Mouse (Mus musculus) liver, embryonic 14 days (tissue): ENCODE measurements around the gene Odf3l2. TPM values are rescaled to one million over a fixed set of nuclear protein-coding genes. Genes with fewer than 3 reads are reported as not detected.

Experiments
- polyA plus RNA-seq: library from polyadenylated mRNA; depleted of rRNA; stranded (reverse); fragments of >200 nt; gene quantifications from 2 replicates; pipeline ENCODE4 v1.2.3, GENCODE M21; 2012; rRNA removed

Odf3l2 gene
- not detected in 2 replicates for polyA plus RNA-seq

DNA sequence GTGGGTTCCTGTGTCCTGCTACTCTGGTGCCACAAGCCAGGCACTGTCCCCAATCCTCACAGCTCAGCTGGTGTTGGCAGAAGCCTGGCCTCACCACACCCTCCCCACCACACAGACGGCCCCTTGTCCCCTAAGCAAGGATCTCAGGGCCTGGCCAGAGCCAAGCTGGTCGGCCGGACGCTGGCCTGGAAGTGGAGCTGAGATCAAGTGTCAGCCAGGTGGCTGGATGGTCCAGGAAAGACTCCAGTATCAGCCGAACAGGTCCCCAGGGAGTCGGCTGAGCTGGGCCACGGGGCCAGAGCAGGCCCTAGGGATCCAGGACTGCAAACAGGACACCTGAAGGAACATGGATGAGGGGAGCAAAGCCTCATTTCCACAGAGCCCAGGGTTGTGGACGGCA is at the start of gene Odf3l2:
Gene Odf3l2 (minus strand): TSS at position 28 of the 400 bp plus-strand sequence.

DNA sequence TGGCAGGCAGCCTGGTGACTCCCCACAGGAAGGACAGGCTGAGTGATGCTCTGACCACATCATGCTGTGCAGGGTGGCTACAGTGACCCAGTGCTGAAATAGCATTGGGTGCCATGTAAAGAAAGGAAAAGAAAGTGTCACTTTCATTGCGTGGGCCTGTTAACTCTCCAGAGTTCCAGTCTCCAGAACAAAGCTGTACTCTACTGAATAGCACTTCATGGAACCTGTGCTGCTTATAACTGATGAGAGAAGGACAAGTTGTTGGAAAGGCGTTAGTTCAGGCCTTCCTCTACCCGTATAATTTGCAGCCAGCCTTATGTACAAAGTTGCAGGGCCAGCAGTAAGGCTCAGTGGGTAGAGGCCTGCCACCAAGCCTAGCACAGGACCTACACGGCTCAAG is 43.2 kb upstream of the Odf3l2 start, which contains the start of gene Gzmm:
Gene Gzmm (plus strand): TSS at position 301 of the 400 bp plus-strand sequence.

GRCm38 (mm10) chr10:79681591-79682245 is 36.2 kb upstream of the Odf3l2 start, which contains the start of gene Cdc34:
TSS of gene Cdc34 (plus strand) at chr10:79682195.

DNA sequence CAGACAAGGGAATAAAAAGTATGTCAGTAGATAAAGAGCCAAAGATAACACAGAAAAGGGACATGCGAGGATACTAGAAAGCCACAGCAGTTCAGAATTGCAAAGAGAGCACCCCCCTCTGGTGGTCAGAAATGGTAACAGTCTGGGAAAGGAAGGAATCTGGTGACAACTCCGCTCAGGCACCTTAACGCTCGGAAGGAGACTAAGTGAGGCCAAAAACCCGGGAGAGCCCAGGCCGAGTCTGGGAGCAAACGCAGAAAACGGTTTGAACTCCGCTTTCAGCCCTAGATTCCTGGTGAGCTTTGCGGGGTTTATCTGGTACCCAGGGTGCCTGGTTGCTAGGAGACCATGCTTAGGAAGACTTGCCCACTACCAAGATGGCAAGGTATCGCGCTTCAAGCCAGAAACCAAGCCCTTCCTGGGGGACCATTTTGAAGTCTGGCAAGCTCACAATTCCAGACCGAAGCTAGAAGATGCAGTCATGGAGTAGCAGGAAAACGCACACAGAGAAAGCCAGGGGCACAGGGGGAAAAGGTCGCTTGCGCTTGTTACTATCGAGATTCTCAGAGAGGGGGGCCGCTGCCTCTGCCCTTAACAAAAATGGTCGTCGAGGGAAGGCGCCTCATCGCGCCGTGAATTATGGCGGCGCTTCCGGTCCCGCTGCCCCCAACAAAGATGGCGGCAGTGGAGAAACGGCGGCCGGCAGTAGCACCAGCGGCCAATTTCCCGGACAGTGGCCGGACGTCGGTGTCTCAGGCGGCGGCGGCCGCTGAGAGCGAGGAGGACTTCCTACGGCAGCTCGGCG is 23.4 kb upstream of the Odf3l2 start, which contains the start of gene Tpgs1:
Gene Tpgs1 (plus strand): TSS at position 599 of the 805 bp plus-strand sequence.

GRCm38 (mm10) chr10:79664131-79664665 is 18.7 kb upstream of the Odf3l2 start, which contains the start of gene Madcam1:
TSS of gene Madcam1 (plus strand) at chr10:79664559.

DNA sequence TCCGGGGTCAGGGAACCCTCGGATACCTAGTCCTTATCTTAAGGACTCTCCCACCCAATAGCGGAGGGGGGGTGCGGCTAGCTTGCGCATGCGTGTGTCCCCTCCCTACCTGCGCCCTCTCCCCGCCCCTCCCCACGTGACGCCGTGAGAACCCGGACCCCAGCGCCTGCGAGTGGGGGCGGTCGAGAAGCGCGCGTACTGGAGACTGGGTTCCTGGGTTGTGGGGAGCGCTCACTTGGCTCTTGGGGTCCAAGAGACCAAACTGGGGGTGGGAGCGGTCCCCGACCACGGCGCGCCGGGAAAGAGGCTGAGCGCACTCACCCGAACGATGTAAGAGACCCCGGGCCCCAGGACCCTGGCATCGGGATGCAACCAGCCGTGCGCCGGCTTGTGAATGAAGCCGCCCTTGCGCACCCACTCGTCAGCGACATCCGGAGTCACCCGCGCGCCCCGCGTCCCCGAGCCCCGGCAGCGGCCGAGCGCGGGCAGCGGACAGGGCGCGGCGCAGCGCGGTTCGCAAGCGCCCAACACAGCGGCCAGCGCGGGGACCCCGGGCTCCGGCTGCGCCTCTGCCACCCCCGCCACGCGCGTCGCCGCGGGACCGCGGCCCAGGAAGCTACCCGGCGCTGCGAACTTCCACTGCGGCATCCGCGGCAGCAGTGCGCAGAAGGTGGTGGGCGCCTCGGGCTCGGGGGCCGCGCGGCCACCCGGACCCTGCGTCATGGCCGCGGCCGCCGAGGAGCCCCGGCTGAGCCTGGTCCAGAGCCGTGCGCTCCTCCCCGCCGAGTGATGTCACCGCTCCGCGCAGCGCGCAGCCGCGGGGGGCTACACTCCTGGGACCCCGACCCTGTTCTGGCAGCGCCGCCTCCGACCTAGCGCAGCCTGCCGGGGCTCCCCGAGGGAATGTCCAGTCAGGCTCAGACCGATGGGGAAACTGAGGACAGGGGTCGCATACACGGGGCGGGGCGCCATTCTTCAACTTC is 8.1 kb downstream of the Odf3l2 start, which contains the start of gene Shc2:
Gene Shc2 (minus strand): TSS at position 791 of the 983 bp plus-strand sequence.

DNA sequence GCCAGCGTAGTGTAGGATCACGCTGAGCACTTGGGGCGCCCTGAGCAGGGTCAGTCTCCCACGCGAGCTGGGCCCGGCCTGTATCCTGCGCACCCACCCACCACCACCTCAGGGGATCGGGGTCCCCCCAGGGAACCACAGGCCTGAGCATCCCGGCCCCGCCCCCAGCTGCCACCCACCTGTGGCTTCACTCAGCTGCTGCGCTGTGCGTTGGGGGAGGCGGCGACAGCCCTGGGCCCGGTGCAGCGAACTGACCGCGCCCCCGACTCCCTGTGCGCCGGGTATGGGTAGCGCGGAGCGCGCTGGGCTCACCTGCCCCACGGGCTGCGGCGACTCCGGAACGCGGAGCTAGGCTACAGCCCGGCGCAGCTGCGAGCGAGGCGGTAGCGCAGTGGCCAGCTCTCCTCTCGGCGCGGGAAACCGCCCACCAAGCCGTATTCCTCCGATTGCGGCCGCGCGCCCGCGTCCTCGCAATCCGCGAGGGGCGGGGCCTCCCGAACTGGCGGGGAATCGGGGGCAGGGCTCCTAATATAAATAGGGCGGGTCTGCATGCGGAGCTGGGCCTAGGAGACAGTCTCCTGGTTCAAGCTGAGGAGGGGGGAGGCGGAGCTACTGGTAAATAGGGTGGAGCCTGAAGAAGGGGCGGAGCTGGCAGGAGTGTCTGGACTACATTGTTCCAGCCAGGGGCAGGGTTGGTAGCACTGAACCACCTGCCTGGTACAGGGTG is 31.8 kb downstream of the Odf3l2 start, which contains the start of gene C2cd4c:
Gene C2cd4c (minus strand): TSS at position 448 of the 727 bp plus-strand sequence.

Other genes starting within 250 kb of the Odf3l2 start
- not detected in 2 replicates for gene Vmn2r83, start 177.0 kb downstream of the Odf3l2 start, polyA plus RNA-seq
- 7.6 and 11.0 TPM in 2 replicates for gene Plpp2, start 111.9 kb downstream of the Odf3l2 start, polyA plus RNA-seq
- 13.2 and 15.8 TPM in 2 replicates for gene Mier2, start 90.5 kb downstream of the Odf3l2 start, polyA plus RNA-seq
- not detected in 2 replicates for gene Theg, start 58.4 kb downstream of the Odf3l2 start, polyA plus RNA-seq
- gene C2cd4c, start 31.7 kb downstream of the Odf3l2 start, polyA plus RNA-seq, result 0.02 TPM in 2 replicates
- gene Shc2, start 7.8 kb downstream of the Odf3l2 start, polyA plus RNA-seq, result 0.12 and 0.34 TPM in 2 replicates
- 0.15 and 0.27 TPM in 2 replicates for gene Madcam1, start 18.8 kb upstream of the Odf3l2 start, polyA plus RNA-seq
- 13.3 and 13.8 TPM in 2 replicates for gene Tpgs1, start 23.6 kb upstream of the Odf3l2 start, polyA plus RNA-seq
- gene Cdc34, start 36.5 kb upstream of the Odf3l2 start, polyA plus RNA-seq, result 114 and 122 TPM in 2 replicates
- 0.07 and 0.23 TPM in 2 replicates for gene Gzmm, start 43.3 kb upstream of the Odf3l2 start, polyA plus RNA-seq
- gene Bsg, start 58.8 kb upstream of the Odf3l2 start, polyA plus RNA-seq, result 516 and 611 TPM in 2 replicates
- gene Hcn2, start 70.9 kb upstream of the Odf3l2 start, polyA plus RNA-seq, result 0.07 and 0.08 TPM in 2 replicates
- gene Polrmt, start 100.8 kb upstream of the Odf3l2 start, polyA plus RNA-seq, result 15.2 and 16.1 TPM in 2 replicates
- gene Fgf22, start 109.3 kb upstream of the Odf3l2 start, polyA plus RNA-seq, result not detected in 2 replicates
- gene Rnf126, start 121.2 kb upstream of the Odf3l2 start, polyA plus RNA-seq, result 40.0 and 46.4 TPM in 2 replicates
- gene Fstl3, start 131.5 kb upstream of the Odf3l2 start, polyA plus RNA-seq, result 0.50 and 0.51 TPM in 2 replicates
- gene Prss57, start 145.2 kb upstream of the Odf3l2 start, polyA plus RNA-seq, result 1.9 and 3.0 TPM in 2 replicates
- 3.6 and 3.9 TPM in 2 replicates for gene Palm, start 147.8 kb upstream of the Odf3l2 start, polyA plus RNA-seq
- 0.16 TPM in 2 replicates for gene Misp, start 175.3 kb upstream of the Odf3l2 start, polyA plus RNA-seq
- 117 and 130 TPM in 2 replicates for gene Ptbp1, start 208.7 kb upstream of the Odf3l2 start, polyA plus RNA-seq
- 119 and 171 TPM in 2 replicates for gene Prtn3, start 228.7 kb upstream of the Odf3l2 start, polyA plus RNA-seq
- 6.2 and 6.7 TPM in 2 replicates for gene Plppr3, start 228.9 kb upstream of the Odf3l2 start, polyA plus RNA-seq
- 36.8 and 63.1 TPM in 2 replicates for gene Elane, start 240.5 kb upstream of the Odf3l2 start, polyA plus RNA-seq
- 0.03 TPM in 1 of 2 replicates, not detected in the other for gene Cfd, start 245.1 kb upstream of the Odf3l2 start, polyA plus RNA-seq